Mouse (Mus musculus) intestine, embryonic 14.5 days (tissue): ENCODE measurements around the gene Lrmda. TPM values are rescaled to one million over a fixed set of nuclear protein-coding genes. Genes with fewer than 3 reads are reported as not detected.

ENCODE experiments used
- ATAC-seq: fragments of 200-750 bp; cut with Nextera tagmentation; replicated peaks from 2 replicates; pipeline ENCODE4 v1.8.0; 2017; ENCODE audit warnings: low read depth, moderate number of reproducible peaks, moderate TSS enrichment, moderate library complexity; ENCODE audit not compliant: low FRiP score, low TSS enrichment
- DNase-seq: peaks from one replicate; pipeline ENCODE4 v3.0.0-alpha.2; 2018; ENCODE audit warnings: low spot score
- H3K27ac ChIP-seq: fragments of 300-500 bp; sonication (generic); 2 replicates; pipeline ENCODE4 v1.5.1; 2014; ENCODE audit warnings: low read depth, mild to moderate bottlenecking, control low read depth
- H3K27me3 ChIP-seq: fragments of 300-500 bp; sonication (generic); replicated peaks from 2 replicates; pipeline ENCODE4 v1.6.1; 2014; ENCODE audit warnings: low read length, control low read depth; ENCODE audit not compliant: control insufficient read depth, insufficient read depth
- H3K36me3 ChIP-seq: fragments of 300-500 bp; sonication (generic); 2 replicates; pipeline ENCODE4 v1.6.1; 2014; ENCODE audit warnings: low read length, control low read depth; ENCODE audit not compliant: control insufficient read depth, insufficient read depth
- H3K4me1 ChIP-seq: fragments of 300-500 bp; sonication (generic); replicated peaks from 2 replicates; pipeline ENCODE4 v1.6.1; 2014; ENCODE audit warnings: low read length, control low read depth, mixed read lengths; ENCODE audit not compliant: control insufficient read depth, insufficient read depth
- H3K4me2 ChIP-seq: fragments of 300-500 bp; sonication (generic); 2 replicates; pipeline ENCODE4 v1.6.1; 2014; ENCODE audit warnings: low read length
- H3K4me3 ChIP-seq: fragments of 300-500 bp; sonication (generic); 2 replicates; pipeline ENCODE4 v1.5.1; 2014; ENCODE audit warnings: low read depth, low read length, control low read depth, mixed read lengths
- H3K9ac ChIP-seq: fragments of 300-500 bp; sonication (generic); 2 replicates; pipeline ENCODE4 v1.6.1; 2014; ENCODE audit warnings: mild to moderate bottlenecking, low read length
- H3K9me3 ChIP-seq: fragments of 300-500 bp; sonication (generic); 2 replicates; pipeline ENCODE4 v1.6.1; 2016; ENCODE audit warnings: low read length, control low read depth; ENCODE audit not compliant: control insufficient read depth
- WGBS: fragments of 180-500 bp; shearing (Covaris S2); extraction: QIAGEN DNeasy Blood & Tissue Kit; methylation state at CpG from one replicate; pipeline ENCODE4 v1.1.7; 2014; 5-methylcytosine and 5-hydroxymethylcytosine counted together
- polyA plus RNA-seq: library from polyadenylated mRNA; unstranded; fragments of >200 nt; fragmentation: Nextera tagmentation; extraction: Ambion mirVana; gene quantifications from 2 replicates; pipeline ENCODE4 v1.2.1, GENCODE M21; 2014

Lrmda gene
- polyA plus RNA-seq, 1 experiment from 2014 or later = 0.70 TPM

- H3K9me3 ChIP-seq = no peaks in the 10 kb centered on the region
- H3K4me2 ChIP-seq = no peak overlapping the region
- H3K36me3 ChIP-seq = no peaks in the 10 kb centered on the region
- H3K4me1 ChIP-seq = peaks cover 24% of the 10 kb centered on the region
- no peaks in the 10 kb centered on the region for H3K27me3 ChIP-seq
- ATAC-seq (no peak), DNase-seq (no peak)
- H3K4me3 ChIP-seq = no peak overlapping the region
- no peak overlapping the region for H3K9ac ChIP-seq
- H3K27ac ChIP-seq = no peak overlapping the region
- 67% methylated on average over 6 of the region's 6 CpGs for WGBS
Measured at GRCm38 (mm10) chr14:22817346-22818201, 798.1 kb downstream of the Lrmda start.

GRCm38 (mm10) chr14:22818202-22818530 is 798.7 kb downstream of the Lrmda start:
- WGBS = 63% methylated on average over 3 of the region's 3 CpGs
- H3K4me3 ChIP-seq = no peak overlapping the region

GRCm38 (mm10) chr14:22822942-22823341 is 803.4 kb downstream of the Lrmda start:
- no peak overlapping the region for H3K4me2 ChIP-seq
- no peak overlapping the region for H3K4me3 ChIP-seq
- no peaks in the 10 kb centered on the region for H3K27me3 ChIP-seq
- 0 out of 2 replicates have a peak, but pooled peaks cover 3% of the 10 kb centered on the region for H3K4me1 ChIP-seq
- DNase-seq (no peak), ATAC-seq (no peak)
- no peak overlapping the region for H3K27ac ChIP-seq
- 38% methylated on average over 3 of the region's 3 CpGs for WGBS
- H3K9me3 ChIP-seq = no peaks in the 10 kb centered on the region
- H3K9ac ChIP-seq = no peak overlapping the region
- H3K36me3 ChIP-seq = no peaks in the 10 kb centered on the region

More at GRCm38 (mm10) chr14:22818202-22818530, 798.7 kb downstream of the Lrmda start:
- ATAC-seq (no peak), DNase-seq (no peak)
- Histone ChIP-seq H3K36me3 (no peaks in the 10 kb centered on the region), H3K4me1 (peaks cover 21% of the 10 kb centered on the region), H3K9me3 (no peaks in the 10 kb centered on the region), H3K9ac (no peak overlapping the region), H3K4me2 (no peak overlapping the region), H3K27me3 (no peaks in the 10 kb centered on the region), H3K27ac (no peak overlapping the region)

GRCm38 (mm10) chr14:22826825-22827224 is 807.3 kb downstream of the Lrmda start:
- Histone ChIP-seq H3K4me1 (0 out of 2 replicates have a peak, but pooled peaks cover 3% of the 10 kb centered on the region), H3K27ac (no peak overlapping the region), H3K4me3 (no peak overlapping the region), H3K36me3 (no peaks in the 10 kb centered on the region), H3K9me3 (no peaks in the 10 kb centered on the region), H3K27me3 (no peaks in the 10 kb centered on the region), H3K4me2 (no peak overlapping the region), H3K9ac (no peak overlapping the region)
- WGBS = 67% methylated on average over 3 of the region's 3 CpGs
- DNase-seq (no peak), ATAC-seq (no peak)

- H3K4me1 ChIP-seq = no peaks in the 10 kb centered on the region
- H3K4me3 ChIP-seq = no peak overlapping the region
- H3K4me2 ChIP-seq = no peak overlapping the region
- H3K9ac ChIP-seq = no peak overlapping the region
- DNase-seq = no peak
- no peak for ATAC-seq
- no peaks in the 10 kb centered on the region for H3K27me3 ChIP-seq
- H3K27ac ChIP-seq = no peak overlapping the region
- no peaks in the 10 kb centered on the region for H3K36me3 ChIP-seq
- no peaks in the 10 kb centered on the region for H3K9me3 ChIP-seq
Measured at GRCm38 (mm10) chr14:22837058-22837457, 817.5 kb downstream of the Lrmda start.

- no peaks in the 10 kb centered on the region for H3K27me3 ChIP-seq
- WGBS = 90% methylated on average over 4 of the region's 4 CpGs
- H3K27ac ChIP-seq = no peak overlapping the region
- no peaks in the 10 kb centered on the region for H3K36me3 ChIP-seq
- DNase-seq = no peak
- H3K9me3 ChIP-seq = no peaks in the 10 kb centered on the region
- no peak for ATAC-seq
- no peak overlapping the region for H3K4me2 ChIP-seq
- H3K4me1 ChIP-seq = peaks cover 5% of the 10 kb centered on the region; the same call in 1 of the 2 replicates
- no peak overlapping the region for H3K9ac ChIP-seq
- no peak overlapping the region for H3K4me3 ChIP-seq
Measured at GRCm38 (mm10) chr14:22841136-22841535, 821.6 kb downstream of the Lrmda start.

GRCm38 (mm10) chr14:22844006-22844405 is 824.5 kb downstream of the Lrmda start:
- no peaks in the 10 kb centered on the region for H3K36me3 ChIP-seq
- DNase-seq (no peak), ATAC-seq (no peak)
- no peak overlapping the region for H3K4me2 ChIP-seq
- no peaks in the 10 kb centered on the region for H3K27me3 ChIP-seq
- H3K9me3 ChIP-seq = no peaks in the 10 kb centered on the region
- H3K27ac ChIP-seq = no peak overlapping the region
- H3K4me3 ChIP-seq = no peak overlapping the region
- H3K4me1 ChIP-seq = peaks cover 5% of the 10 kb centered on the region; the same call in 1 of the 2 replicates
- no peak overlapping the region for H3K9ac ChIP-seq

- H3K9ac ChIP-seq = no peak overlapping the region
- ATAC-seq = no peak
- H3K27ac ChIP-seq = no peak overlapping the region
Measured at GRCm38 (mm10) chr14:22845401-22845800, 825.9 kb downstream of the Lrmda start.

More at GRCm38 (mm10) chr14:22845401-22845800, 825.9 kb downstream of the Lrmda start:
- no peak overlapping the region for H3K4me3 ChIP-seq
- H3K4me2 ChIP-seq = no peak overlapping the region
- H3K27me3 ChIP-seq = no peaks in the 10 kb centered on the region
- no peaks in the 10 kb centered on the region for H3K36me3 ChIP-seq
- 60% methylated on average over 4 of the region's 4 CpGs for WGBS
- H3K9me3 ChIP-seq = no peaks in the 10 kb centered on the region
- no peak for DNase-seq
- peaks cover 5% of the 10 kb centered on the region; the same call in 1 of the 2 replicates for H3K4me1 ChIP-seq
